Mouse (Mus musculus) hematopoietic stem cell, adult 5-6 weeks (primary cell): Measurements from ENCODE around the gene Slamf9. TPM values are rescaled to one million over a fixed set of nuclear protein-coding genes. Genes with fewer than 3 reads are reported as not detected.

Experiments
- ATAC-seq, 2 experiments: fragments of 125-278 bp in 1 of 2; replicated peaks in 1 of 2; 2 replicates each; pipeline ENCODE4 v1.8.0; 2016 to 2017; ENCODE audit warnings: inconsistent platforms in 2 of 2, mild to moderate bottlenecking in 2 of 2, moderate number of reproducible peaks in 2 of 2, low read depth in 1 of 2, moderate TSS enrichment in 1 of 2; ENCODE audit not compliant: low FRiP score in 2 of 2, poor library complexity in 2 of 2, severe bottlenecking in 2 of 2, insufficient read depth in 1 of 2, low TSS enrichment in 1 of 2
- total RNA-seq: library from RNA; stranded (forward); fragments of 172-1452, 232-1000 nt; gene quantifications from 2 replicates; pipeline ENCODE4 v1.2.3, GENCODE M21; 2017

Slamf9 gene
- total RNA-seq = not detected in 2 replicates

DNA sequence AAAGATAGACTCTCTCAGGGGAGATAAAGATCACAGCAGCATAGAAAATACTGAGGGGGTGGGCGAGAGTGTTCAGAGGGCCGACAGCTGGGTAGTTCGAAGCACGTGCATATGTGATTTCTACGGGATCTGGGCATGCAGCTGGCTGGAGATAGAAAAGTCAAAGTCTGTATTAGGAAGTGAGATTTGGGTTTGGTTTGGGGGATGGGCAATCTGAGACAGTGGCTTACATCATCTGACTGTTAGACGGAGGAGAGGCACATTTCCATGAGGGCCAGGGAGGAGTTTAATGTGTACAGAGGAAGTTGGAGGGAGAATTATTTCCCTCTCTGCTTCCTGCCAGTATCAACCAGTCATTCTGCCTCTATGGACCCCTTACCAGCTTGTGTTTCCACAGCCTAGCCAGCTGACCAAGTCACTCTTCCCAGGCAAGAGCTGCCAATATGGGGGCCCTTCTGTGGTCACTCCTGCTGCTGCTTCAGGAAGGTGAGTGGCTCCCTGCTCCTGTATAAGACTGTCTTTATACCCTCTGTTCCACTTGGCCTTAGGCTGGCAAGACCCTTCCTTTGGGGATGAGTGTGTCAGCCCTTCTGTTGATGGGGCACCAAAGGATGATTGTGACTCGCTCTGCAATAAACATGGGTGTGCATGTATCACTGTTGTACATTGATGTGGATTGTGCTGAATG, at the start of gene Slamf9:
Gene Slamf9, plus strand, starts transcription at position 305 of the 688 bp plus-strand sequence.
- ATAC-seq = peak; percentile 71 to 72

DNA sequence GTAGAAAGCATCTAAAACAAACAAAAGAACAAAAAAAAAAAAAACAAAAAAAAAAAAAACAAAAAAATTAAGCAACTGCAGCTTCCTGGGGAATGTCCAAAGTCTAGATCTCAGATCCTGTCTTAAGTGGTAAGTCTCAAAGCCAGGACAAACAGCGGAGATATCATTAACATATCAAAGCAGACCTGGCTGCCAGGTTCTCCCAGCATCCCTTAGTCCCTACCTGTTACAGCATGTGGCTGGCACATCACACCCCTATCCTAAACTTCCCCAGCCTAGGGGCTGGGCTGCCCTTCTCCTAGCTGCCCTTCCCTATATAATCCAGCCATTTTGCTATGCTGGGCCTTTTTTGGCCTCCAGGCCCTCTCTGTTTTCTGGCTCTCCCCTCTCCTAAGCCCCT, 48.7 kb upstream of the Slamf9 start:
- ATAC-seq = no peak

DNA sequence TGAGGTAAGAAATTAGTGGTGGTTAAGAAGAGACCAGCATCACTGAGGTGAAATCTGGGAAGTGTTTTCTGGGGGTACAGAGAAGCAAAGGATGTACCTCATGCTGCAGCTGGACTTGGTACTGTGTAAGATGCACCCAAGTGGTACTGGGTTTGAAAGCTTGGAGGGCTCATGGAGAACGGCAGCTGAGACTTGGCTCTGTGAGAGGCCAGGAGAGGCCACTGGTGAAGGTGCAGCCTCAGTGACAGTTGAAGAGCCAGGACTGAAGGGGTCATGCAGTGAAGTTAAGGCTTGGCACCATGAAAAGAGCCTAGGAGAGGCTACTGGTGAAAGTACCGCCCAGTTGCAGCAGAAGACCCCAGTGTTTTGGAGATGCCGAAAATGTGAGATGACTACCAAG, 47.3 kb upstream of the Slamf9 start:
- ATAC-seq = no peak

DNA sequence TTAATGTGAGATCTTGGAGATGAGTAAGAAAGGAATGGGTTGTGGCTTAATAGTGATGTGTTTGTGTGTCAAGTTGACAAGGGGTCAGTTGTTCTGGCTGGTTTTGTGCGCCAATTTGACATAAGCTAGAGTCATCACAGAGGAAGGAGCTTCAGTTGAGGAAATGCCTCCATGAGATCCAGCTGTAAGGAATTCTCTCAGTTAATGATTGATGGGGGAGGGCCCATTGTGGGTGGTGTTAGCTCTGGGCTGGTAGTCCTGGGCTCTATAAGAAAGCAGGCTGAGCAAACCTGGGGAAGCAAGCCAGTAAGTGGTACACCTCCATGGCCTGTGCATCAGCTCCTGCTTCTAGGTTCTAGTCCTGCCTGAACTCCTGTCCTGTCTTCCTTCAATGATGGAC, 46.5 kb upstream of the Slamf9 start:
- no peak for ATAC-seq

DNA sequence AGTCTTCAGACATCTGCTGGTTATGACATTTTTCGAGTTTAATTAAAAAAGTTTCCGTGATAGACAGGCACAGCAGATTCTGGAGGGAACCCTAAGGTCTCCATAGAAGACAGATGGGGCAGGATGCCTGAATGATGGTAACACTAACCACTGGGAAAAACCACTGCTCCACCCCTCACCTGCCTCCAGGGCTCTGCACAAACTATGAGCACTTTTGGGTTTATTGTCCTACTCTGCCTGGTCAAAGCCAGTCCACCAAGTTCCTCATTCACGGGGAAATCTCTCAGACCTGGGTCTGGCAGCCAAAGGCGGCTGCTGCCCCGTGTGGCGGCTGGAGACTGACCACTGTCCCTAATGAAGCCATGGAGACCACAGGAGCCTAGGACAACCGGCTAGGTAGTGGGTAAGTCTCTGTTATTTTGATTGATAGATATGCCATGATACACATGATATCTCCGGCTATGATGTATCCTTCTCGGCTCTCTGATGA, 44.4 kb upstream of the Slamf9 start:
- ATAC-seq = no peak

DNA sequence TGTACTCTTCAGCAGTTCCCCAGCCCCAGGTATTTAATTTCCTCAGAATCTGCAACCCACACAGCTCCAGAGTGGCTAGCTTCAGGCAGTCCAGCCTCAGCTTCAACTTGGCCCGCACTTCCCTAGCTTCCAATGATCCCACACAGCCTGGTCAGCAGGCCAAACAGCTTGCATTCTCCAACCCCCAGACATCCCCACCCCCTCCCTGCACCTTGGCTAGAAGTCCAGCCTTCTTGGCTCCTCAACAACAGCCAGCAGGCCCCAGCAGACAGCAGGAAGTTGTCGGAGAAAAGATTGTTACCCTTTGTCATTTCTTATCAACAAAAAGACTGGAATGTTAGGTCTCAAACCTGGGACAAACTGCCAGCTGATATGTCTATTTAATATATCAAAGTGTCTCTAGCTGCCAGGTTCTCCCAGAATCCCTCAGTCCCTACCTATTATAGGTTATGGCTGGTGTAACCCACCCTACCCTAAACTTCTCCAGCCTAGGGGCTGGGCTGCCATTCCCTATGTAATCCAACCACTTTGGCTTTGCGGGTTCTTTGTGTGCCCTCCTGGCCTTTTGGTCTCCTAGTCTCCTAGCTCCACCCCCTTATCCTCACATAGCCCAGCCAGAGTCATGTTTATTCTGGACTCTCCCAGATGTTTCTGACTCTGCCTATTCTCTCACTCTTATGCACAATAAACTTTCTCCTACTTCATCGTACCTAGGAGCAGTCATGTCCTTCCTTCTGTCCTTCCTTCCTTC, 43.1 kb upstream of the Slamf9 start:
- ATAC-seq = no peak

DNA sequence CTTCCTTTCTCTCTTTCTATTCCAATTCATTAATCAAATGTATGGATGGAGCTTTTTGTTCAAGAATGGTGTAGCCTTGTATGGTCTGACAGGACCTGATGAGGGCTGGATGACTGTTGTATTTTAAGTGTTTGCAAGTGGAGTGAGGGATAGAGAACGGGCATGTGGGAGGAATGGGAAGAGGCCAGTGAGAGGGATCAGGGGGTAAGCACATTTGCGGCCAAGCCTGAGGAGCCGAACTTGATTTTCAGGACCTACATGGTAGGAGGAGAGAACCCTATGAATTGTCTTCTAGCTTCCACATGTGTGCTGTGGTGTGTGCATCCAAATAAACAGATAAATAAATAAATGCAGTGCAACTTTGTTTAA, 42.6 kb upstream of the Slamf9 start:
- no peak for ATAC-seq

DNA sequence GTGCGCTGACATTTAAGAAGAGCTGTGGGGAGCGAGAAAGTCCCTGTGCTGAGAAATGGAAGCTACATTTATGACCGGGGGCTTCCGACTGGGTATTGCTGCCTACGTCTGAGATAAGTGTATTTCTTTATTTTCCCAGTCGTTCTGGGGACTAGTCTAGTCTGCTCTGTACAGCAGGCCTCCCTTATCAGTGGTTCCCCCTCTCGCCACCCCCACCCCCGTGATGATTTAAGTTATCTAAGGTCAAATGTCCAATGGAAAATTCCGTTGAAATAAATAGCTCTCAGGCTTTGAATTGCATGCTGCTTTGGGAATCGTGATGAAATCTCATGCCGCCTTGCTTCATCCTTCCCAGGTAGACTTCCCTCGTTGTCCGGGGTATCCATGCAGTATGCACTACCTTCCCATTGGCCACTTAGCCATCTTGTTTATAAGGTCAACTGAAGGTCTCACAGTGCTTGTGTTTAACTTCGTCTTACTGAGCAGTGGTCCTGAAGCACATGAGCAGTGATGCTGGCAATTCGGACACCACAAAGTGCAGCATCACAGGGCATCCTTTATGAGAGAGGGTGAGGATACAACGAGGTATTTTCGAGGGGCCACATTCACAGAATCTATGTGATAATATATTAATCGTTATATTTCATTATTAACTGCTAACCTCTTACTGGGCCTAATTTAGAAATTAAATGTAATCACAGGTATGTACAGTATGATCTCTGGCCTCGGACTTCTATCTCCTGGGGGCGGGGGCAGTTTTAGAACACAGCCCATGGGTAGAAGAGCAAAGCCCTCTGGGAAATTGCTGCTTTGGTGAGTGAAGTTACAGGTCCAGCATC, 41.9 kb upstream of the Slamf9 start:
- no peak for ATAC-seq

DNA sequence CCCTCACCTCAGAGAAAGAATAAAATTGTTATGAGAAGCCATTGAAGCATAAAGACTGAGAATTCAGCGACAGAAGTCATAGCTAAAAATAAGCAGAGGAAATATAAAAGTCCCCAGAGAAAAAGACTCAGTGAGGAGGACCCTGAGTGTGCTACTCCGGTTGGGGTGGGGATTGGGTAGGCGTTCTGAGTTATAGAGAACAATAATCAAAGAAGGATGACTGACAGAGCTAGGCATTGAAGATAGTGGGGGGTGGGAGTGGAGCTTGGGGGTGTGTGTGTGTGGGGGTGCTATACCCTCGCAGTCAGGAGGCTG, 41.4 kb upstream of the Slamf9 start:
- ATAC-seq = no peak

DNA sequence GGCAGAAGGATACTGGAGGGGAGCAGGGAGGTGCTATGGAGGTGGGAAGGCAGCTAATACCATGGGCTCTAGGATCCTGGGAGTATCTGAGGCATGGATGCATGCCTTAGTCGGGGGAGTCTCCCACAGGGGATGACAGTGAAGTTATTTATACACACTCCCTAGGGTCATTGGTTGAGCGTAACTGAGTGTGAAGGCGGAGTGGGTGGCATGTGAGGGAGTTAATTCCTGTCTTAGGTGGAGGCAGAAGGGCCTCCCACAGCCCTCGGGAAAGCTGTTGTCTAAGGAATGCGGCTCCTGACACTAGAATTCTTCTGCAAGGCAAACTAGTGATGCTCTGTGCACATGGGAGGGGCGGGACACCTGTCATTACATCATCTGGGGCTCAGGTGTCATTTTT, 38.4 kb upstream of the Slamf9 start:
- no peak for ATAC-seq

DNA sequence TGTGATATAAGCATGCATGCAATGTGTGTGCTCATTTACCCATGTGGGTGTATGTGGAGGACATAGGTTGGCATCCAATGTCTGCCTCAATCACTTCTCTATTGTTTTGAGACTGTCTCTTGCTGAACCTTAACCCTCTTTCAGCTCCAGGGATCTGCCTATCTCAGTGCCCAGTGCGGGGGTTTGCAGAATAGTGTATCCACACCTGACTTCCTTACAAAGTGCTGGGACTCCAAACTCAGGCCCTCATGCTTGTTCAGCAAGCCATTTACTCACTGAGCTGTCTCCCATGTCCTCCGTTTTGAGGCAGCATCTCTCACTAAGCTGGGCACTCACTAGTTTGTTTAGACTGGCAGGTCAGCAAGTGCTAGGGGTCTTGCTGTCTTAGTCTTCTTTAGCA, 36.5 kb upstream of the Slamf9 start:
- ATAC-seq = no peak

DNA sequence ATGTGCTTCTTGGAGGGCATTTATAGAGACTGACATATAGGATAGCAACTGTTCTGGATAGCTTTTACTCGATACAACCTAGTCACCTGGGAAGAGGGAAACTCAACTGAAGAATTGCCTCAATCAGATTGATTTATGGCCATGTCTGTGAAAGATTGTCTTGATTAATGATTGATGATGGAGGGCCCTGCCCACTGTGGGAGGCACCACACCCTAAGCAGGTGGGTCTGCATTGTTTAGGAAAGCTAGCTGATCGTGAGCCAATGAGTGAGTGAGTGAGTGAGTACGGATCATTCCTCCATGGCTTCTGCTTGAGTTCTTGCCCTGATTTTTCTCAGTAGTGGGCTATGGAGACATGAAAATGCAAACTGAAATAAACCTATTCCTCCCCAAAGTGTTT, 34.6 kb upstream of the Slamf9 start:
- no peak for ATAC-seq

DNA sequence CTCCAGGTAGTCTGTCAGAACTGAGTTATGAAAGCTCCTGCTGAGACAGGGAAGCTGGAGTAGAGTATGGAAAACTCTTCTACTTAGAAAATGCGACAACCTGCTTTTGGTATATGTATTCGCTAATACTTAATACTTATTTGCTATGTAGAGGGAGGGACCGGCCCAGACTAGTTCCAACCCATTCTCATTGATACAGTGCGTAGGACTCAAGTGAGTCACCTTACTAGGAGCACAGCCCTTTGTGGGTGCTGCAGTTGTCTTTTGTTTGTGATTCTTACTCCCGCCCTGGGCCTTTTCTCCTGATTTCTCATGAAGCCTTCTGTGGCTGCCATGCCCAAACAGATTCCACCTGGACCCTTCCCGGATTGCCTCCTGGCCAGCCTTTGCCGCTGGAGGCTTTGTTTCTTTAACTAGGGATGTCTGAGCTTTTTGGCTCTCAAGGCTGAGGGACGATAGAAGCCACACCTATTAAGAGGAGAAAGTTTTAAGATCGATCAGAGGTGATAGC, 33.2 kb upstream of the Slamf9 start:
- ATAC-seq = no peak

DNA sequence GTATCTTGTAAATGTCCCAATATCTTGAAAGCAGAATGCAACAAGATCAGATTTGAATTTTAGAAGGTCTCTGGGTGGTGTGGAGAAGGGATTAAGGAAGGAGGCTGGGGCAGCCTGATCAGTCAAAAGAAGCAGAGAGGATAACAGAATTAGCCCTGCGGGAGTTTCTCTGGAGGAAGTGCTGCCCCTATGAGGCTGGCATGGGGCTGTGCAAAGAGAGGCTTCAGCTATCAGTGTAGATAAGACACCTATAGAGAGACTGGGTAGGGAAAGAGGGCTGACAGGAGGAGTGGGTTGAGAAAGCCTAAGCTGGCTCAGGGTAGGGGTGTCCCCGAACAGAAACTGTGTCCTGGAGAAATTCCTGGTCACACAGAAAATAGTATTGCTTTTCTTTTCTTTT, 24.9 kb upstream of the Slamf9 start:
- ATAC-seq = no peak

DNA sequence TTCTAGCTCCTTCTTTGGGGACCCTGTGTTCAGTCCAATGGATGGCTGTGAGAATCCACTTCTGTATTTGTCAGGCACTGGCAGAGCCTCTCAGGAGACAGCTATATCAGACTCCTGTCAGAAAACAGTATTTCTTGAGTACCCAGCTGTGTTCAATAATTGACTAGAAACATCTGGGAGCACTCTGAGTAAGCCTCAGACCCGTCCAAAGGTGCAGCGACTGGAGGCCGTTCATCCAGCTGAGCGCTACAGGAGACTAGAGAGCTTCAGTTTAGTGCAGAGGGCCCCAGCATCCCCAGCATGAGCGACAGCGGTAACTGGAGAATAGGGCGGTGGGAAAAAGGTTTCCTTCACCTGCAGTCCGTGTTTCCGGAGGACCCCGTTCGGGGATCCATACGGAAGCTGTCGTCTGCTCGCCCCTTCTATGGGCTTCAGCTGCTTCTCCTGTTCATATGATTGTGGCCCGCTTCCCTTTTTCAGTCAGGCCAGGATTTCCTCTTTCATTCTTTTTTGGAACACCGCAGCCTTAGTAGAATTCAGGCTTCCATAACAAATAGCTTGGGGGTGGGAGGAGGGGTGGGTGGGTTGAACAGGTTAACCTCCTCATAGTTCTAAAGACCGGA, 24.2 kb upstream of the Slamf9 start:
- ATAC-seq = peak; percentile 52 to 60; a peak in 3 of 4 replicates

DNA sequence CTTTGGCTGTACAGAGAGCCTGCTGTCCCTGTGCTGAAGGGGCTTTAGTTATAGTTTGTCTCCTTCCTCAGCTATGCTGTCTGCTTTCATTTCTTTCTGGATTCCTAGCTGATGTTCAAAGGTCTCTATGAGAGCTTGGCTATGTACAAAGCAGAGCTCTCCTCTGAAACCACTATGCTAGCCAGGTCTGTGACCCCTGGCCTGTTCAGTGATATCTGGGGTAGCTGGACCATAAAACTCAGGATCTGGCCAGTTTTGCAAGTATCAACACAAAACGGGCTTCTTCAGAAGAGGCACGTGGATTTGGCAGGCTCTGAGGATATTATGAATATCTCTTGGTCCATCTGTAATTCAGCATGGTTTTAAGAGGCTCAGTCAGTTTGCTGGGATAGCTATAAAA, 22.2 kb upstream of the Slamf9 start:
- ATAC-seq = no peak

DNA sequence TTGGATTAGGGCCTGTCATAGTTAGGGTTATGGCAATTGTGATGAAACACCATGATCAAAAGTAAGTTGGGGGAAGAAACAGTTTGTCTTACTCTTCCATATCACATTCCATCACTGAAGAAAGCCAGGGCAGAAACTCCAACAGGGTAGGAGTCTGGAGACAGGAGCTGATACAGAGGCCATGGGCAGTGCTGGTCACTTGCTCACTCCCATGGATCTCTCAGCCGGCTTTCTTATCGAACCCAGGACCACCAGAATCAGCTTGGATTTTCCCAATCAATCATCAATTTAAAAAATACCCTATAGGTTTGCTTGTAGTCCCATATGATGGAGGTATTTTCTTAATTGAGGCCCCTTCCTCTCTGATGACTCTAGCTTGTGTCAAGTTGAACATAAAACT, 21.3 kb upstream of the Slamf9 start:
- no peak for ATAC-seq

DNA sequence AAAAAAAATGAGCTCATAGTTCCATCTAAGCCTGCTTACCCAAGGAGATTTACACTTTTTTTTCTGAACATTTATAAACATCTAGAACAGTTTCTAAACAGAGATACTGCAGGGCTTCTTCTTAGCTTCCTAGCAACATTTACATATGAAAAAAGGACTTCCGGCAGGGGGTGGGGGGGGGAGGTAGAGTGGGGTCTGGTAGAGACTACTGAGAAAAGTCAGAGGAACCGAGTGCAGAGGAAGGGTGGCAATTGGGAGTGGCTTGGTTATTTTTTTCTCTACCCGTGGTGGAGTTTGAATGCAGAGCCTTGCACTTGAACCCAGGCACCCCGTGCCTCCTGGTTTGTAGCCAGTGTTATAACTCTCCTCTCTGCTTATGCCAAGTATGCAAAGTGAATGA, 19.7 kb upstream of the Slamf9 start:
- peak in 1 of 2 experiments; percentile 25; a peak in 1 of 4 replicates for ATAC-seq
